Mouse (Mus musculus): ENCODE results near the gene Nudt8.

The Nudt8 gene

DNA sequence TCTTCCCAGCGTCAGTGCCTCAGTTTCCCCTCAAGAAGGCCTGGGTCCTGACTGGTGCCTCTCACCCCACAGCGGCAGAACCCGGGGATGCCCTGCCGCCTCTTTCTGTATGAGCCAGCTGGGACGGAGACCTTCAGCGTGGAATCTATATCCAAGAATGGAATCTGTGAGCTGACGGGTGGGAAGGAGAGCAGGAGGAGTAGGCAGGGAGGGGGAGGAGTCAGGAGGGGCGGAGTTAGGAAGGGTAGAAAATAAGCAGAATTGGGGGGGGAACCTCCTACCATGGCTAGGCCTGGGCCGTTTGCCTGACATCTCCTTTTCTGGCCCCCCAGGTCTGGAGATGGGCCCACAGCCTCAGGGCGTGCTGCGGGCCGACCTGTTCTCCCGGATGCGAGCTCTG lies 12.3 kb upstream of the Nudt8 start:
- DNase-seq (ENCODE audit: low spot score): no peak

DNA sequence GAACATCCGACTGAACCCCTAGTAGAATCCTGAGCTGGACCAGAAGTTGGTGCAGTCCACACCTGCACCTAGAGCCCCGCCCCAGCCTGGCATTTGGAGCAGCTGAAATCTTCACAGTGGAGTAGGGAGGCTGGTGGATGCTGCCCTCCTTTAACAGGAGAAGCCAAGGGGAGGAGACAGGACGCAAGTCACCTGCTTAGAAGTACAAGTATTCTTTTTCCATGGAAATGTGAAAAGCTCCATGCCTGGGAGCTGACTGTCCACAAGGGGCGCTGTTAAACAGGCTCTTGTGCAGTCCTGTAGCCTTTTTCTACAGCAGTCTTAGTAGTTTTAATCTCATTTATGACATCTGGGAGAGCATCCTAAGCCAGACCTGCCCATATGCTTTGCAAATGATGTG lies 11.6 kb upstream of the Nudt8 start:
- DNase-seq (ENCODE audit: low spot score): no peak

DNA sequence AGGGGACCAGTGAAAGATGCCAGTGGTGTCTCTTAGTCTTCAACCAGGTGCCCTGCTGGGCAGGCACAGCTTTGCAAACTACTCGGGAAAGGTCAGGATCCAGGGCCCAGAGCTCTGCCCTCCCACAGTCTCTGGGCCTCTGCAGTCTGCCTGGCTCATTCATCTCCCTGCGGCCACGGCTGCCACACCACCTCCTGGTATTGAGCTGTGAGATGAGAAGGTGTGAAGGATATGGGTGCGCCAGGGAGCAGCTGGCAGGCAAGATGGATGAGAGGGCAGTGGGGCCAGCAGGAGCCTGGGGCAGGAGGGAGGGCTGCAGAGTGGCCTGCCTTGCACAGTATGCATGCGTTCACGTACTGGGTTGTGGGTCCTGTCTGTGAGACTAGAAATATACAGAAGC lies 9.6 kb upstream of the Nudt8 start:
- DNase-seq (ENCODE audit: low spot score): no peak

DNA sequence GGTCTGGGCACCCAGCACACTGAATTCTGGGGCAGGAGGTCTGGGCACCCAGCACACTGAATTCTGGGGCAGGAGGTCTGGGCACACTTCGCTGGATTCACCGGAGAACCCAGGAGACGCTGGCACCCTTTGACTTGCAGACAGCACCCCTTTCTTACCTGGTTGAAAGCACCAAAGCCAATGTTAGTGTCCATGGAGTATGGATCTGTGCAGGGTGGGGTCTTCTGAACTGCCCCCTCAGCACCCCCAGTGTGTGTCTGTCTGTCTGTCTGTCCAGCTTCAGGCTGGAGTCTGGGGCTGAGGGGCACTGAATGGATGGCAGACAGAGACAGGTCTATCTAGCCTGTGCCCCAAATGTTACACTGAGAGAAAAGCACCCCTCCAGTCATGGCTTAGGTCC lies 8.8 kb upstream of the Nudt8 start:
- DNase-seq (ENCODE audit: low spot score): no peak

DNA sequence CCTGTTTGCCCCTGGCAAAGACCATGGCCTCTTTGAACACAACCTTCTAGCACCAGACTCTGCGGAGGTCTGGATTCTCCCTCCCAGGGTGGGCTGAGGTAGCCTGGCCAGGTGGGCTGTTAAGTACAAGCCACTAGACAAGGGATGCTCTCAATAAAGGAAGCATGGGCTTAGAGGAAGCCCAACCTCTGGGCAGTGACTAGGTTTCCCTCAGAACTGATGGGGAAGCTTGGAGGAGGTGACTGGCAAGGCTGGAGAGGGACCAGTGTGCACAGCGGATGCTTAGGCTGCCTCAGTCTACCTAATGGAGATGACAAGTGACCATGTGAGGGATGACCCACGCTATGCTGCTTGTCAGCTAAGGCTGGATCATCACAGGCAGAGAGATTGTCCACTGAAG lies 8.4 kb upstream of the Nudt8 start:
- DNase-seq (ENCODE audit: low spot score): no peak

DNA sequence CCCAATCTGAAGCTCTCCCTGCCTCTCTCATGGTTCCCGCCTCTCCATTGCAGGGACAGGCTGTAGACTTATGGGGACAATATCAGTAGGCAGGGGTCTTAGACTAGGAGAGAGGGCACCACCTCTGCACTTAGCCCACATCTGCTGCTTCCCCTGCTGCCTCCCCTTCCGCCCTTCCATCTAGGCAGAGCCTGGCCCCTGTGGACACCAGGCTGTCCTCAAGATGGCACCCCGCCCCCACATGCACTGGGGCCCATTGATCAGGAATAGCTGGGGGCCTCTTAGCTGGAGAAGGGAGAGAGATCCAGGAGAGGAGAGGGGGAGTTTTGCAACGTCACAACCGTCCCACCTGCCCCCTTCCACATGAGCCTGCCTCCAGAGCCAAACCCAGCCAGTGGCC lies 8.0 kb upstream of the Nudt8 start, which contains the start of gene Tbx10:
Tbx10 (plus strand) TSS at position 337 of the 400 bp plus-strand sequence.
- no peak for DNase-seq (ENCODE audit: low spot score)

DNA sequence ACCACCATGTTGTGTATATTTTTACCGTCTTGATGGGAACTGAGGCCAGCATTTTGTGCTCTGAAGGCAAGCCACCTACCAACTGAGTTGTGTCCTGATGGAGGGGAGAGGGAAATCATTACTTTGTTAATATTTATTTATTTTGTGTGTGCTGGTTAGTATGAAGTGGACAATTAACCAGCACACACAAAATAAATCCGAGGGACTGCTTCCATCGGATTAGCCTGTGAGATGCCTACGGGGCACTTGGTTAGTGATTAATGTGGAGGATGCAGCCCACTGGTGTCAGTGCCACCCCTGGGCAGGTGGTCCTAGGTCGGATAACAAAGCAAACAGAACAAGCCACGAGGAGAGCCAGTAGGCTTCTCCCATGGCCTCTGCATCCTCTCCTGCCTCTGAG lies 5.4 kb upstream of the Nudt8 start:
- no peak for DNase-seq (ENCODE audit: low spot score)

DNA sequence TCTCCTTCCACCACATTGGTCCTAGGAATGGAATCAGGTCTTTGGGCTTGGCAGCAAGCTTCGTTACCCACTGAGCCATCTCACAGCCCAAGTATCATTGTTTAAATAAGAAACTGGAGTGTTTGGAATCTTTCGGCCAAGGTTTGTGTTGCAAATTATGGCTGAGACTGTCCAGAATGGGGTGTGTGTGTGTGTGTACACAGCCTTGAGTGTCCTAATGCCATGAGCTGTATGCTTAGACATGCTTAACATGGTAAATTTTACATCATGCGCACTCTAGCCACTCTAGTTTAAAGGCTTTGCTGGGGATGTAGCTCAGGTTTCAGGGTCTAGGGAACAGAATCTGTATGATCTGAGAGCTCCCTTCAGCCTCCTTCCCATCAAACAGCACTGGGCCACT lies 4.9 kb upstream of the Nudt8 start:
- DNase-seq (ENCODE audit: low spot score): no peak

DNA sequence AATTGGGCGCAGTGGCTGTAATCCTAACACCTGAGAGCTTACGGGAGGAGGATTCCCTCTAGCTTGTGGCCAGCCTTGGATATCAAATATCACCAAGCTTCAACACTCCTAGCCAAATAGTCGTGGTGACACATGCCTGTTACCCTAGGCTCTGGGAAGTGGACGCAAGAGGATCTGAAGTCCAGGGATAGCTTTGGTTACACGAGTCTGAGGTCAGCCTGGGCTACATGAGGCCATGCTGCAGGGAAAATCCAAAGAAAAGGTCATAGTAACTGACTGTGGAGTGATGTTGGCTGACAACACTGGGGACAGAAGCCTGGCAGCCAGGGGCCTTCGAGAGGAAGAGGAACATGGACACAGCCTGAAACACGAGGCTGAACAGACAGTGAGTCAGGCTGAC lies 4.3 kb upstream of the Nudt8 start:
- no peak for DNase-seq (ENCODE audit: low spot score)

DNA sequence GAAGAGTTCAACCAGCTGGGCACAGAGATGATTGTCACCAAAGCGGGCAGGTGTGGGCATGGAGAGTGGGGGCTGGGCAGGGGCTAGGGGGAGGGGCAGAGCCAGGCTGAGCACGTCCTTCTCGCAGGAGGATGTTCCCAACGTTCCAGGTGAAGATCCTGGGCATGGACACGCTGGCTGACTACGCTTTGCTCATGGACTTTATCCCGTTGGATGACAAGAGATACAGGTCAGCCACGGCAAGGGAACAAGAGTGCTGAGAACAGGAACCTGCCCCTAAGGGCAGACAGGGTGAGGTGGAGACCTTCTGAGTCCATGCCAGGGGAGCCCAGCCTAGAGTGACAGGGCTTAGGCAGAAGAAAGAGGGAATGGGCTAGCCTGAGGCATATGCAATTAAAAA lies 3.6 kb upstream of the Nudt8 start:
- DNase-seq (ENCODE audit: low spot score): no peak

DNA sequence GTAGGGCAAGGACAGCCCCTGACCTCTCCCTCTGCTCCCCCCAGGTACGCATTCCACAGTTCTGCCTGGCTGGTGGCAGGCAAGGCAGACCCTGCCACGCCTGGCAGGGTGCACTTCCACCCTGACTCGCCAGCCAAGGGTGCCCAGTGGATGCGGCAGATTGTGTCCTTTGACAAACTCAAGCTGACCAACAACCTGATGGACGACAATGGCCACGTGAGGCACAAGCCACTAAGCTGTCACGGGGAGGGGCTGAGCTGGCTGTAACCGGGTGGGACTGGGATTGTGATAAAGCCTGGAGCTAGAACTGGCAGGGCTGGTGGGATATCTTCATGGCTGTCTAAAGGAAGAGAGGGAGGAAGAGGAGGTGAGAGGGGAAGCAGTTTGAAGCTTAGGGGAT lies 3.1 kb upstream of the Nudt8 start:
- no peak for DNase-seq (ENCODE audit: low spot score)

DNA sequence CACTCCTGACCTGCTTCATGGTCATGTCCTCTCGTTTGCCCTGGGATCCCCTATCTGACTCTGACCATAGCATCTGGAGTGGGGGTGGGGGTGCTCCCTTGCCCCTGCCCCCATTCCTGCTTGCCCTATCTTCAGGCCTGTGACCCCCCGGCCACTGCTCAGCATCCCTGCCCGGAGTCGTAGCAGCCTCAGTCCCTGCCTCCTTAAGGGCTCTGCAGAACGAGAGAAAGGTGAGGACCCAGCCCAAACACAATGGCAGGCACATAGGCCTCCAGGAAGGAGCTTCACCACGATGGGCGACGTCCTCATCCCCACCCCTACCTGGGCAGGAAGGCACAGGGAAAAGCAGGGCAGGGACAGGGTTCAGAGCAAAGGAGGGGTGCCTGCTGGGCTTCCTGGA lies 2.0 kb upstream of the Nudt8 start:
- DNase-seq (ENCODE audit: low spot score): no peak

DNA sequence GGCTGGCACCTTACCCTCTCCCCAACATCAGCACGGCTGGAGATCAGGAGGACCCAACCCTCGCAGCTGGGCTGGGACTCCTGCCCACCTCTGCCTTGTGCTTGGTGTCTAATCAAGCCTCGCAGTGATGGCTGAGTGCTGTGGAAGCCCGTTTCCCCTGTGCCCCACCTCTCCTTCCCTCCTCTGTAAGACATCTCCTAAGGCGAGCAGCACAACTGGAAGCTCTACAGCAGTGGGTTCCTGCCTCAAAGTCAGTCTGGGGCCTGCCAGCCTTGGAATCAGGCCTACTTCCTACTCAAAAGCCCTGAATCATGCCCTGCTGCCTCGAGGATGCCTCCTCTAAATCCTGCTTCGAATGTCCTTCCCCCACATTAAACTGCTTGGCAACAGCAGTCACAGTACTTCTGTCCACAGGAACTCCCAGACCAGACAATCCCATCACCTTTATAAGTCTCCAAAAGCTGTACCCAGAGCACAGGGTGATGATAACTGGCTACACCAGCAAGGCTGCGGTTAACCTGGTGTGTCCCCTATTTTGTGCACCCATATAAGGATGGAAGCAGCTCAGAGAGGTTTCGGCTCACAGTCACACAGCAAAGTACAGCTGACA lies 1.2 kb upstream of the Nudt8 start:
- DNase-seq (ENCODE audit: low spot score): no peak

DNA sequence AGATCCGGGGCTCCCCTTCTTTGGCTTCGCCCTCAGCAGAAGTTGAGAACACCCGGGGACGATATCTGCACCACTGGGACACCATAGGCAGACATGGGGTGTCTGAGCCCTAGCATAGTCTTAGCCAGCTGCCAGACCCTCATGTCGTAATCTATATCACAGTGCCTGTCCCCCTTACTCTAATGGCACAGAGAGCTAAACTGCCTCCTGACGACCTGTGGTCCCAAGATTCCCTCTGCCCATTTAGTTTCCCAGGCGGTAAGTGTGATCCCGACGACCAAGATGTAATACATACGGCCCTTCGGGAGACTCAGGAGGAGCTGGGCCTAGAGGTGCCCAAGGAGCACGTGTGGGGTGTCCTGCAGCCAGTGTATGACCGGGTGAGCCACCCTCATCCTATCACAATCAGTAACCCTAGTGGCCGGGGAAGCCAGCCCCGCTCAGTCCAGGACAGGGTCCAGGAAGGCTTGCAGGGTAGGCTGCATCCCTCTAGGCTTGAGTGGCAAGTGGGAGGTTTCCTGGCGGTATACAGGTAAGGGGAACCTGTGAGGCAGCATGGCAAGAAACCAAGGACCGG lies 657 bp downstream of the Nudt8 start:
- no peak for DNase-seq (ENCODE audit: low spot score)

DNA sequence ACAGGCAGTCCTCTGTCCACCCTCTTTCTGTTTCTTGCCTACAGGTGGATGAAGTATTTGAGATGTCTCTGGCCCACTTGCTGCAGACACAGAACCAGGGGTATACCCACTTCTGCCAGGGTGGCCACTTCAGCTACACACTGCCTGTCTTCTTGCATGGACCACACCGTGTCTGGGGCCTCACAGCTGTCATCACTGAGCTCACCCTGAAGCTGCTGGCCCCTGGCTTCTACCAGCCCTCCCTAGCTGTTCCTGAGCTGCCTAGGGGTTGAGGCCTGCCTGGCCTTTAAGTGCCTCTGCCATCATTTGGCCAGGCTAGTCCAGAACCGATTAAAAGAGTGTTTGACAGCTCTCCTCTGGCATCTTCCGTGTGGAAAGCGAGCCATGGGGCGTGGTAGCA lies 1.4 kb downstream of the Nudt8 start:
- no peak for DNase-seq (ENCODE audit: low spot score)

DNA sequence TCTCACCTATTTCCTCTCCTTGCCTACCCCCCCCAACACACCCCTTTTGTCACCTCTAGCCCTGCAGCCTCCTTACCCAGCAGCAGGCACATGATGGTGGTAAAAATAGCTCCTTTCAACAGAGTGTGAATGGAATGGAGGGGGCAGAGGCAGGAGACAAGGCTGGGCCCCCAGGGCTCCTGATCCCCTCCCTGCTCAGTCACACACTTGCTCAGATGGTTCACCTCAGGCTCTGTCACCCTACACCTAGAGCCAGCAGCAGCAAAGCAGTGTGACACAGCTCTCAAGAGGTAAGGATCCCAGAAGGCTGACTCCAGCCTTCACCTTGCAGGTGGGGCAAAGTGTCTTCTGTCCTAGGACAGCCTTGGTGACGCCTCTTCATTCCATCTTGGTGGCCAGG lies 2.7 kb downstream of the Nudt8 start, which contains the start of gene Doc2g:
Doc2g (plus strand) TSS at position 202 of the 400 bp plus-strand sequence.
- DNase-seq (ENCODE audit: low spot score): no peak

DNA sequence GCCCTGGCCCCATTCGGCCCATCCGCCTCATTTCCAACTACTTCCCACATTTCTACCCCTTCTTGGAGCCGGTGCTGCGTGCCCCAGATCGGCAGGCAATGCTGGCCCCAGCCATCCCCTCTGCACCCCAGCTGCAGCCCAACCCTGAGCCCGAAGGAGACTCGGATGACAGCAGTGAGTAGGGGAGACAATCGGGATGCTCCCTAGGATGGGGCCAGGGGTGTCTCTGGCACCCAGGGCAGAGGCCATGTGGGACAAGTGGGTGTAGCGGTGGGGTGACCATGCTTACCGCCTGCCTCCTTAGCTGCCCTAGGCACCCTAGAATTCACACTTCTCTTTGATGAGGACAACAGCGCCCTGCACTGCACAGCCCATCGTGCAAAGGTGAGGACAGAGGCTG lies 3.3 kb downstream of the Nudt8 start:
- DNase-seq (ENCODE audit: low spot score): no peak

DNA sequence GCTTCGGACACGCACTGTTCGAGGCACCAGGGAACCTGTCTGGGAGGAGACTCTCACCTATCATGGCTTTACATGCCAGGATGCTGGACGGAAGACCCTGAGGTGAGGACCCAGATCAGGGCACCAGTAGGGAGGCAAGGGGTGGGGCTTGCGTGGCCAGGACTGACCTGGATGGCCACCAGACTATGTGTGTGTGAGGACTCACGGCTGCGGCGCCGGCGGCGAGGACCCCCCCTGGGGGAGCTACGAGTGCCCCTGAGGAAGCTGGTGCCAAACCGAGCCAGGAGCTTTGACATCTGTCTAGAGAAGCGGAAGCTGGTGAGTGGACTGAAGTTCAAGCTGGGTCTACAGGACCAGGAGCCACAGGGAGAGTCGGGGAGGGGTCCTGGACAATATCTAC lies 4.0 kb downstream of the Nudt8 start:
- DNase-seq (ENCODE audit: low spot score): no peak

DNA sequence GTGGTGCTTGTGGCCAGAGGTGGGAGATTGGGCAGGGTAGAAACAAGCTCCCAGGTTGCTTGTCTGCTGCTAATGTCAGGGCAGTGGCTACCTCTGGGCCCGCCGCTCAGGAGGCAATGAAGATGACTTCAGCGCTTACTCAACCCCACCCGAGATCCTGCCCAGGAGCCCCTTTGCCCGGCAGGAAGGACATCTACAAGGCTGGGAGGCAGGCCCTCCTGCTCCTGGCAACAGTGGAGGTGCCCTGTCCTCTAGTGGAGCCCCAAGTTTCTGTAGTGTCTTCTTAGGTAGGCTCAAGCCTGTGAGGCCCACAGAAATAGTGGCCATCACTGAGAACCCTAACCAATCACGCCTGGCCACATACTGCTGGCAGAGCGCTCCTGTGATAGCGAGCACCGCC lies 4.7 kb downstream of the Nudt8 start:
- DNase-seq (ENCODE audit: low spot score): no peak

DNA sequence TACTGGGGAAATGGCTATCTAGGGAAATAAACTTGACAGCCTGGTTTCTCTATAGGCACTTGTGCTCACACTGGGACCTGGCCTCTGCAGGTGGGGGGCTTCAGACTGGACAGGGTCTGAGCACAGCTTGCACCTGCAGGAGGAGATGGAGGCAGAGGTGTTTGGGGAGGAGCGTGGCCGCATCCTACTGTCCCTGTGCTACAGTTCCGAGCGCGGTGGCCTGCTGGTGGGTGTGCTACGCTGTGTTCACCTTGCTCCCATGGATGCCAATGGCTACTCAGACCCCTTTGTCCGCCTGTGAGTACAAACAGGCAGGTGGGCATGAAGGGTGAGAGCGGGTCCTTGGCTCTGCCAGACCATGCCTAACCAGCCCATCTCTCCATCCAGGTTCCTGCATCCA lies 5.6 kb downstream of the Nudt8 start:
- no peak for DNase-seq (ENCODE audit: low spot score)

DNA sequence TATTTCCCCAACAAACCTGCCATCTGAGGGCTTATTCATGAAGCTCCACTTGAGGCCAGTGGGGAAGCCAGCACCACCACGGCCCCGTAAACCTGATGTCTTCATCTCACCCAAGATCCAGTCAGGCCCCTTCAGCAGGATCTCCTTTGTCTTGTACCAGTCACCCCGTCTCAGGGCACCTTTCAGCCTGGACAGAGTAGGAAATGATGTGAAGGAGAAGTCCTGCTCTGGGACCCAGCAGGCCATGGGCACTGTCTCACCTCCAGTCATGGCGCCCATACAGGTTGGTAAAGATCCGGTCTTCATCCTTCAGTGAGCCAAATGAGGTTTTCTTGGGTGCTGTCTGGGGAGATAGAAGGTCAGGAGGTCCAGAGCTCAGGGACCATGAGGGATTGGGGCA lies 10.7 kb downstream of the Nudt8 start:
- no peak for DNase-seq (ENCODE audit: low spot score)

DNA sequence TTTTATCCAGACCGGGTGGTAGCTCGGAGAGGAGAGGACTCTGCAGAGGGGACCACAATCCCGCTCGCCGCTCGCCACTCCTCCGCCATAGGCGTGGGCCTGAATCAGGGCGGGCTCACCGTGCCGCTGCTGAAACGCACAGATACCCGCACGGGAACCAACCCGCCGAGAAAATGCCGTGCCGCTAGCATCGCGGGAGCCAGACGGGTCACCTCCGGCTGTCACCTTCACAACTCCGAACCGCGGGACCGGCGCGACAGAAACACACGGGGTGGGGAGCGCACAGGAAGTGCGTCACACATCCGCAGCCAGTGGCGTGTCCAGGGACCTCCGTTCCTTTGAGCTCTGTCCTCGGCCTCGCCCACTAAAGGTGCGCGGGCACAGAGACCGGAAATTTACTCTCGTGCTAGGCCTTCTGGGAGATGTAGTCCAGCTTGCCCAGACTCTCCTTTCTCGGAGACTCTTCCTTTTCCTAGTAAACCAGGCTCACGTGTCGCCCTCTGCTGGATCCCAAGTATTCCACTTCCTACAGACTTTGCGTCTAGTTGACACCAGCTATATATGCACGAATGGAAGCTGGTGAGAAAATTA lies 12.1 kb downstream of the Nudt8 start, which contains the start of gene Ndufv1:
Ndufv1 (minus strand) TSS at position 375 of the 591 bp plus-strand sequence.
- peak; percentile 98 for DNase-seq (ENCODE audit: low spot score)

DNA sequence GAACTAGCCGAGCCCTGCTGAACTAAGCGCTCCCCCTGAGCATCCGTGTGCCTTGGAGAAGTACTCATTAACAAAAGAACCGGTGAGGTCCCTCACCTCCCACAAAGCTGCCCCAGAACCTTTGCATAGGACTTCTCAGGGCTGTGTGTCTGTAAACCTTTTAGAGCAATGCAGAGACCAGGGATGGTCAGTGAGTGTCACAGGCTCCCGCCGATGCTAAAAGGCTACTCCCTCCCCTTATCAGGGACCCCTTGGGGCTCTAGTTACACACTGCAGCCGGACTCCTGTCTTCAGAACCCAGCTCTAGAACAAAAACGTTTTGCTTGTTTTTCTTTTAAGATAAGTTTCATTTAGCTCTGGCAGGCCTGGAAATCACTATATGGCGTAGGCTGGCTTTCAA lies 12.7 kb downstream of the Nudt8 start:
- no peak for DNase-seq (ENCODE audit: low spot score)

DNA sequence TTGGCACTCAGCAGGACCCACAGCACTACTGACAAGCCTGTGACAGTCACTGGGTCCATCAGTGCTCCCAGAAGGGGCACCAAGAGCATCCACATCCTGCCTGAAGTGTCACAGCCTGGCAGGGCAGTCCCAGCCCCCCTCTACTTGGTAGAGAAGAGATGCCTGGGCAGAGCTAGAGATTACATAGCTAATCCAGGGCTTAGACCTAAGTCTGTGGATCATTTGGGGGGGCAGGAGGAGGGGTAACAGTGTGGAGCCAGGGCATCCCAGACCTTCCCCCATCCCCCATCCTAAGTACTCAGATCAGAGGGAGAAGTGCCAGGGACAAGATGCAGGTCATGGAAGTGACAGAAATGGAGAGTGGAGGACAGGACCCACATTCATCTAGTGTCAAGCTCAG lies 14.4 kb downstream of the Nudt8 start:
- DNase-seq (ENCODE audit: low spot score): no peak

All from c-Kit-positive CD71-positive TER-119-positive erythroid progenitor cells, embryonic 14.5 days (primary cell).